Mouse (Mus musculus) hindbrain, embryonic 15.5 days (tissue): Measurements from ENCODE around the gene Cfap74. TPM values are rescaled to one million over a fixed set of nuclear protein-coding genes. Genes with fewer than 3 reads are reported as not detected.

Experiments used
- ATAC-seq: fragments of 200-750 bp; cut with Nextera tagmentation; 2 replicates; pipeline ENCODE4 v1.8.0; 2017; ENCODE audit warnings: low read depth, moderate number of reproducible peaks, moderate TSS enrichment; ENCODE audit not compliant: low FRiP score
- H3K27ac ChIP-seq: fragments of 300-500 bp; sonication (generic); replicated peaks from 2 replicates; pipeline ENCODE4 v1.5.1; 2015; ENCODE audit warnings: mild to moderate bottlenecking, inconsistent platforms
- H3K27me3 ChIP-seq: fragments of 300-500 bp; sonication (generic); 2 replicates; pipeline ENCODE4 v1.6.1; 2015; ENCODE audit warnings: control low read depth, inconsistent platforms
- H3K36me3 ChIP-seq: fragments of 300-500 bp; sonication (generic); 2 replicates; pipeline ENCODE4 v1.6.1; 2015; ENCODE audit warnings: control low read depth, inconsistent platforms
- H3K4me1 ChIP-seq: fragments of 300-500 bp; sonication (generic); replicated peaks from 2 replicates; pipeline ENCODE4 v1.6.1; 2015; ENCODE audit warnings: control low read depth, inconsistent platforms
- H3K4me2 ChIP-seq: fragments of 300-500 bp; sonication (generic); 2 replicates; pipeline ENCODE4 v1.6.1; 2015; ENCODE audit warnings: moderate library complexity, mild to moderate bottlenecking, inconsistent platforms
- H3K4me3 ChIP-seq: fragments of 300-500 bp; sonication (generic); 2 replicates; pipeline ENCODE4 v1.5.1; 2015; ENCODE audit warnings: mild to moderate bottlenecking, inconsistent platforms
- H3K9ac ChIP-seq: fragments of 300-500 bp; sonication (generic); 2 replicates; pipeline ENCODE4 v1.6.1; 2015; ENCODE audit warnings: inconsistent platforms
- H3K9me3 ChIP-seq: fragments of 300-500 bp; sonication (generic); 2 replicates; pipeline ENCODE4 v1.6.1; 2016; ENCODE audit warnings: control low read depth, inconsistent platforms
- WGBS: fragments of 180-500 bp; shearing (Covaris S2); methylation state at CpG from one replicate; pipeline ENCODE4 v1.1.7; 2015; 5-methylcytosine and 5-hydroxymethylcytosine counted together
- polyA plus RNA-seq: library from polyadenylated mRNA; unstranded; fragments of >200 nt; fragmentation: Nextera tagmentation; extraction: Ambion mirVana; gene quantifications from 2 replicates; pipeline ENCODE4 v1.2.1, GENCODE M21; 2015

The Cfap74 gene
- polyA plus RNA-seq, 1 experiment from 2014 or later, result 5.2 TPM

DNA sequence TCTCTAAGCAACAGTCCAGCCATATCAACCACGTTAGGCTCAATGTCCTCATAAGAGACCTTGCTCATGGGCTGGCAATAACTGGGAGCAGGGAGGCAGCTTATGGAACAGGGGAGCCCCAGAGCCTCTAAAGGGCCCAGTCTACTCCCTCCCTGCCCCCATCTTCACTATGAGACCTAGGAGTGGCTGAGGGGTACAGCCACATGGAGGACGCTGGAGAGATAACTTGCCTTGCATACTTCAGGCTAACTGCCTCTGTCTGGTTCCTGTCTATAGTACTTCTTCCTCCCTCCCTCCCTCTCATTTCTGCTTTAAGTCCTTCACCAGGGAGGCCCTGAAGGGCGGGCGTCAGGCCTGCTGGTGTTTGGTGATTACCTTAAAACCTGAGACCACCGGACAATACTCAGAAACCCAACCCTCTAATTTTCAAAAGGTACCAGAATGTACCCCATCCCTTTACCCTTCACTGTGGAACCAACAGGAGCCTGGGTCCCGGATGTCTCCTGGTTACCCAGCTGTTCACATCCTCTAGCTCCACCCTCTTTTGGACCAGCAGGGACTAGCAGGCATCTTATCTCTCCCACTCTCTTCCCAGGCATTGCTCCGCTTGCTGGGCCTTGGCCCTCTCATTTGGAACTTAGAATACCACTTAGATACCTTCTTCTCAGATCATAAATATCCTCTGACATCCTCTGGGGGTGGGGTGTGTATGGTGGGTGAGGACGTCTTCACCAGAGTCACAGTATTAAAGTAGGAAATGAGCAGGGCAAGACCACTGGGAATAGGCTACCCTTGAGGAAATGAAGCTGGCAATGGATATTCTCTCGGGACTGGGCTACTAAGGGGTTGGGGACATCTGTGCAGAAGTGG, 80.3 kb downstream of the Cfap74 start:
- Histone ChIP-seq H3K4me1 (peaks cover 38% of the 10 kb centered on the region), H3K9ac (no peak overlapping the region), H3K27ac (0 out of 2 replicates have a peak overlapping the region, but pooled peaks have one; percentile 43), H3K27me3 (no peaks in the 10 kb centered on the region), H3K4me2 (no peak overlapping the region), H3K4me3 (no peak overlapping the region), H3K36me3 (no peaks in the 10 kb centered on the region), H3K9me3 (no peaks in the 10 kb centered on the region)
- WGBS, result 79% methylated on average over 9 of the region's 9 CpGs
- ATAC-seq, result no peak

DNA sequence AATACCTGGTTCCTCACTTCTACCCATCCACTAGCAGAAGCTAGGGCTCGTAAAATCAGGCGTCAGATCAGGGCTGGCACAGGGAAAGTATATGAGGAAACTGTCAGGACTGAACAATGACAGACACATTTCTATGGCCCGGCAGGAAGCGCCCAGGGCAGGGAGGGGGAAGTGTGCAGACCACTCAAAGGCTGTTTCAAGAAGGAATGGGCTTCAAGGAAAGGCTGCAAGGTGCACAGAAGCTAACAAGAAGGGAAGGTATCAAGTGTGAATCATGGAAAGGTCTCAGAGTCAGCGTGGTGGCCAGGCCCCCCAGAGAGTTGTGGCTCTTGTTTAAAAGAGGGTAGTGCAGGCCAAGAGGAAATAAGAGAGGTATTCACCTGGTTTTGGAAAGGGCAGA, 81.5 kb downstream of the Cfap74 start:
- peak overlapping the region; percentile 66 for H3K4me2 ChIP-seq
- no peaks in the 10 kb centered on the region for H3K27me3 ChIP-seq
- H3K9ac ChIP-seq, result peak overlapping the region; percentile 100
- ATAC-seq, result no peak
- peaks cover 49% of the 10 kb centered on the region for H3K4me1 ChIP-seq
- H3K4me3 ChIP-seq, result peak overlapping the region; percentile 100
- H3K9me3 ChIP-seq, result no peaks in the 10 kb centered on the region
- peak overlapping the region; percentile 97 for H3K27ac ChIP-seq
- no peaks in the 10 kb centered on the region for H3K36me3 ChIP-seq
- WGBS, result 14% methylated on average over 5 of the region's 5 CpGs

DNA sequence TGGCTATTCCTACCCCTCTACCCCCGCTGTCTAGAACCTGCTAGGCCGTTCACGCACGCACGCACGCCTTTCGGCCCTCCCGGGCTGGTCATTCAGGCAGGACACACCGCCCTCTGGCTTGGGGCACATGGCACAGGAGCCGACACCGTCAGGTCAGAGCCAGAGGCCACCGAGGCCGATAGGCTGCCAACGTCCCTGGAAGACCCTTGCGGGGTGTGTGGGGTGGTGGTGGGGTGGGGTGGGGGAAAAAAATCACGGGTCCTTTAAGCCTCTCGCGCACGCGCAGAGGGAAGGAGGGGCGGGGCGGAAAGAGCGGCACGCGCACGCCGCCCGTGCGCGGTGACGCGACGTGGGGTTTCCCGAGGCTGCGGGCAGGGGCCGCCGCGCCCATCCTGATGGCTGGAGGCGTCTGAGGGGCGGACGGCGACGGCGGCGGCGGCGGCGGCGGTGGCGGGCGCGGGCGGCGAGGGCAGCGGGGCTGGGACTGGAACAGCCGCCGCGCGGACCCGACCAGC, 82.1 kb downstream of the Cfap74 start, which contains the start of gene Gnb1:
Gnb1 (plus strand) TSS at position 372 of the 515 bp plus-strand sequence.
- Histone ChIP-seq H3K36me3 (no peaks in the 10 kb centered on the region), H3K27me3 (no peaks in the 10 kb centered on the region), H3K27ac (peak within 1 kb of the TSS; percentile 97), H3K9ac (peak within 1 kb of the TSS; percentile 100), H3K4me1 (peaks cover 52% of the 10 kb centered on the region), H3K4me2 (peak within 1 kb of the TSS; percentile 85), H3K9me3 (no peaks in the 10 kb centered on the region), H3K4me3 (peak within 1 kb of the TSS; percentile 100)
- 0% methylated on average over 31 of the region's 60 CpGs for WGBS
- ATAC-seq, result peak; percentile 84

DNA sequence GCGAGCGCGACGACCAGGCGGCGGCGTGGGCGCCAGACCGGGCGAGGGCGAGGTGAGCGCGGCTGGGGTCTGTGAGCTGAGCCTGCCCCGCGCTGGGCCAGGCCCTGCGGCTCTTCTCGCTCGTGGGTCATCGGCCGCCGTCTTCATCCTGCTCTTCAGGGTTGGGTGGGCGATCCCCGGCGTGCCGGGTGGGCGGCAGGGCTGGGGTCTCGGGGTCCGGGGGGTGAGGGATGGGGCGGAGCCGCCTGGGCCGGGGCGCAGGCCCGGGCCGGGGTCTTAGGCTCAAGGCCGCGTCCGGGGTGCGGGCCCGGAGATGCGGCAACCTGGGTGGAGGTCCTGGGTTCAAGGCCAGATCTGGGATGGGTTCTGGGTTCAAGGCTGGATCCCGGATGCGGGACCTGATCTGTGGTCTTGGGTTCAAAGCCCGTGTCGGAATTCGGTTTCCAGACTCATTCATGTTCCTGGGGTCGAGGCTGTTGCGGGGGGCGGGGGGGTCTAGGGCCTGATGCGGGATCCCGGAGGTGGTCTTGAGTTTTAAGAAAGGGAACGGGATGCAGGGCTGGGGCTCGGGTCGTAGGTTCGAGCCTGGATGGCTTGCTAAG, 82.6 kb downstream of the Cfap74 start:
- peak overlapping the region; percentile 97 for H3K27ac ChIP-seq
- ATAC-seq, result peak; percentile 60
- H3K4me3 ChIP-seq, result peak overlapping the region; percentile 100
- H3K36me3 ChIP-seq, result no peaks in the 10 kb centered on the region
- peak overlapping the region; percentile 100 for H3K9ac ChIP-seq
- peak overlapping the region; percentile 85 for H3K4me2 ChIP-seq
- WGBS, result 0% methylated on average over 25 of the region's 54 CpGs
- H3K9me3 ChIP-seq, result no peaks in the 10 kb centered on the region
- H3K27me3 ChIP-seq, result no peaks in the 10 kb centered on the region
- peaks cover 55% of the 10 kb centered on the region for H3K4me1 ChIP-seq

DNA sequence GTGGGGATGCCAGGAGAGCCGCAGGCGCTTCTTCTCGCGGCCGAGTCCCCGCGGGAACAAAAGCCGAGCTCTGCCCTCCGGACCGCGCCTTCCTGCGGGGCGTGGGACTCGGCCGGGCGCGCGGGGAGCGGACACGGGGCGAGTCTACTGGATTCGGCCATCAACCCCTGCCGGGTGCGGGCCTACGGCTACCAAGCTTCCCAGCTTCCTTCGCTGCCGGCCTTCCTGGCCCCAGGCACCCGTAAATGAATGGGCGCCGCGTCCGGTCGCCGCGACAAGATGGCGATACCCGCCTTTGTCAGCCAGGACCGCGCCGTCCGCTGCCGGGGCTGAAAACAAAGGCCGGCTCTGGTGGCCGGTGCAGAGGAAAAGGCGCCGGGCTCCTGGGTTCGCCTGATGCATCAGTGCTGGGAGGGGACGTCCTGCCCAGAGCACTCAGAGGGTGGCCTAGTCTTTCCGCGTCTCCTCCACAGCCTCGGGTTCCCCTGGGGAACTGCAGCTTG, 83.2 kb downstream of the Cfap74 start:
- H3K27me3 ChIP-seq, result no peaks in the 10 kb centered on the region
- H3K4me2 ChIP-seq, result peak overlapping the region; percentile 85
- H3K9ac ChIP-seq, result peak overlapping the region; percentile 100
- WGBS, result under 1% methylated on average over 48 of the region's 51 CpGs
- ATAC-seq, result peak; percentile 21; the same call in 1 of the 2 replicates
- no peaks in the 10 kb centered on the region for H3K9me3 ChIP-seq
- H3K36me3 ChIP-seq, result no peaks in the 10 kb centered on the region
- peak overlapping the region; percentile 100 for H3K4me3 ChIP-seq
- peaks cover 55% of the 10 kb centered on the region for H3K4me1 ChIP-seq
- H3K27ac ChIP-seq, result peak overlapping the region; percentile 97

DNA sequence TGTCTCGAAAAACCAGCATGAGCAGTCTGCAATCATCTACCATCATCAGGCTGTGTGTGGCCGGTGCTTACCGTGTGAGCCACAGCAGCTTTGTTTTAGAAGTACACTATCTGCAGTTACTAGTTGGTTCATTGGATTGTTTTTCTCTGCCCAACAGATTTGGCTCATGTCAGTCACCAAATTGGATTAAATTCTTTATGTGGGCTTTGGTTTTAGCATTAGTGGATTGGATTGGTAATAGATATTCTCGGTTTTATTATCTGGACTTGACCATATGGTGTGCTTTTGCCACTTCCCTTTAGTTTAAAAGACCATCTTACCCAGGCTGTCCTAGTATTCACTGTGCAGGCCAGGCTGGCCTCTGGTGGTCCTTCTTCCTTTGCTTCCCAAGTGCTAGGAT, 85.9 kb downstream of the Cfap74 start:
- H3K9ac ChIP-seq, result no peak overlapping the region
- H3K4me3 ChIP-seq, result no peak overlapping the region
- no peak for ATAC-seq
- H3K9me3 ChIP-seq, result no peaks in the 10 kb centered on the region
- H3K36me3 ChIP-seq, result no peaks in the 10 kb centered on the region
- no peak overlapping the region for H3K27ac ChIP-seq
- WGBS, result 68% methylated on average over 4 of the region's 4 CpGs
- no peaks in the 10 kb centered on the region for H3K27me3 ChIP-seq
- H3K4me2 ChIP-seq, result peak overlapping the region; percentile 85; the same call in 1 of the 2 replicates
- peaks cover 43% of the 10 kb centered on the region for H3K4me1 ChIP-seq

DNA sequence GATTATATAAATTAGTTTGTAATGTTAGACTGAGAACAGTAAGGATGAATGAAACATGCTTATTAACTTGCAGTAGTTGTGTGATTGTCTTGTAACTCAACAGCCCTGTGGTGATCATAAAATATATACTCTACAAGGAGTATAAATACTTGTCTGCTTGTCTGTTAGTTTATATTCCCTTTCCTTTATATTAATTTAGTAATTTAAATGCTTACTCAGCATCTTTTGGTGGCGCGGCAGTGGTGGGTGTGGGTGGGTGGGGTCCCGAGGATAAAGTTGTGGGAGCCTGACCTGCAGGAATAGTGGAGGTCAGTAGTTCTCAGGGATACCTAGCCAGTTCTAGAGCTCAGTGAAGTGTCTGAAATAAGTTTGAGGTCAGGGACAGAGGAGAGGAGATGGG, 89.0 kb downstream of the Cfap74 start:
- H3K9ac ChIP-seq, result no peak overlapping the region
- no peak overlapping the region for H3K4me3 ChIP-seq
- no peaks in the 10 kb centered on the region for H3K9me3 ChIP-seq
- ATAC-seq, result no peak
- H3K27ac ChIP-seq, result no peak overlapping the region
- no peak overlapping the region for H3K4me2 ChIP-seq
- no peaks in the 10 kb centered on the region for H3K27me3 ChIP-seq
- WGBS, result 89% methylated on average over 3 of the region's 3 CpGs
- no peaks in the 10 kb centered on the region for H3K36me3 ChIP-seq
- peaks cover 37% of the 10 kb centered on the region for H3K4me1 ChIP-seq

DNA sequence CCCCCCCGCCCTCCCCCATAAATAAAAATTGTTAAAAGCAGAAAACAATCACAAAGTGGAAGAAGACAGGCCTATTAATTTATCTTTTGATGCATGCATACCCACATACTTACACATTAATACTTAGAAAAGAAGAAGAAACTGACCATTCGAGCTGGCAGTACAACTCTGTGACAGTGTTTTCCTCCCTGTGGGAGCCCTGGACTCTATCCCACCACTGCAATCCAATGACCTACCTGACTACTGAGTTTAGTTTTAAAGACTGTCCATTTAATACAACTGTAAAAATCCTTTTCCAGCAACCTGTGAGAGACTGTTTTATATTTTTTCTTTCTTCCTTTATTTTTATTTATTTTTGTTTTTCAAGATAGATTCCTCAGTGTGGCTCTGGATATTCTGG, 92.1 kb downstream of the Cfap74 start:
- Histone ChIP-seq H3K4me1 (peaks cover 20% of the 10 kb centered on the region), H3K36me3 (no peaks in the 10 kb centered on the region), H3K4me3 (no peak overlapping the region), H3K4me2 (no peak overlapping the region), H3K27me3 (no peaks in the 10 kb centered on the region), H3K9me3 (no peaks in the 10 kb centered on the region), H3K27ac (no peak overlapping the region), H3K9ac (no peak overlapping the region)
- no peak for ATAC-seq
- WGBS, result 67% methylated on average over 2 of the region's 2 CpGs

DNA sequence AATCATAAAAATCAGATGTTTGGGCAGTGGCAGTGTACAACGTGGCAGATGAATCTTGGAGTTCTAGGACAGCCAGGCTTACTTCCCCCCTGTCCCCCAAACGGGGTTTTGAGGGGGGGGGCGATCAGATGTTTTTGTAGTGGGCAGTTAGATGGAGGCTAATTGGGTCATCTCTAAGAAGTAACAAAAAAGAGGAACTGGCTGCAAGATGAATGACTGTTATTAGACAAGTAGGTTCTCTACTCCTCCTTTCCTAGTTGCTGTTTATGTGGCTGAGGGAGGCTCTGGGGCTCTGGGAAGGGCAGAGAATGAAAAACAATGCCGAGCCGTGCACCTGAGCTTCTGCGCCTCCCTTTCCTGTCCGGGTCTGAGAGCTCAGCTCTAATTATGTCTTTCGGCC, 96.1 kb downstream of the Cfap74 start:
- no peaks in the 10 kb centered on the region for H3K9me3 ChIP-seq
- no peak overlapping the region for H3K4me3 ChIP-seq
- no peaks in the 10 kb centered on the region for H3K27me3 ChIP-seq
- no peaks in the 10 kb centered on the region for H3K36me3 ChIP-seq
- H3K27ac ChIP-seq, result no peak overlapping the region
- H3K9ac ChIP-seq, result no peak overlapping the region
- H3K4me1 ChIP-seq, result peaks cover 20% of the 10 kb centered on the region
- ATAC-seq, result no peak
- whole genome bisulfite sequencing, result 74% methylated on average over 8 of the region's 8 CpGs
- H3K4me2 ChIP-seq, result no peak overlapping the region

DNA sequence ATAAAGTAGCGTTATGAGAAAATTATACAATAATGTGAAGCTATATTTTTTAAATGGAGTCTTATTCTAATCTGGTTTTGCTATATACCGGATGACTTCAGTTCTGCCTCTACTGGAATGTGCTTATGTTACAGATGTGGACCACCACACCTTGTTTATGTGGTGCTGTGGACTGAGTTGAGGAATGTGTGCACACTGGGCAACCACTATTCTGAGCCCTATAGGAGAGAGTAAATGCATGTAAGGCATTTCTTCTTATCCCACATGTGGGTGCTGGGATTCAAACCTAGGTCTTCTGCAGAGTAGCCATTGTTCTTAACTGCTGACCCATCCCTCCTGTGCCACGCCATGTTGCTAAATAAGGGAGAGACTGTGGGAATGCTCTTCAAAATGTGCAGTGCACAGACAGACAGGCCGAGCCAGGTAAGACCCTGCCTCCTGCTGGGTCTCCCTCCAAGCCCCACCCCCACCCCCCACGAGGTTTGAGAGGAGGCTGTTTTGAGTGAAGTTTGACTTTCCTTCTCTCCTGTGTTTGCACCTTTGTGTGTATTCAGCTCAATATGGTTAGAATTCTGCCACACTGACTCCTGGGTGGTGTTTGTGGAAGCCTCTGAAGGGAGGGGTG, 96.8 kb downstream of the Cfap74 start:
- Histone ChIP-seq H3K4me3 (no peak overlapping the region), H3K4me2 (no peak overlapping the region), H3K27ac (no peak overlapping the region), H3K9me3 (no peaks in the 10 kb centered on the region), H3K27me3 (no peaks in the 10 kb centered on the region), H3K9ac (no peak overlapping the region), H3K36me3 (no peaks in the 10 kb centered on the region), H3K4me1 (peaks cover 20% of the 10 kb centered on the region)
- ATAC-seq, result no peak
- WGBS, result 78% methylated on average over 5 of the region's 5 CpGs

DNA sequence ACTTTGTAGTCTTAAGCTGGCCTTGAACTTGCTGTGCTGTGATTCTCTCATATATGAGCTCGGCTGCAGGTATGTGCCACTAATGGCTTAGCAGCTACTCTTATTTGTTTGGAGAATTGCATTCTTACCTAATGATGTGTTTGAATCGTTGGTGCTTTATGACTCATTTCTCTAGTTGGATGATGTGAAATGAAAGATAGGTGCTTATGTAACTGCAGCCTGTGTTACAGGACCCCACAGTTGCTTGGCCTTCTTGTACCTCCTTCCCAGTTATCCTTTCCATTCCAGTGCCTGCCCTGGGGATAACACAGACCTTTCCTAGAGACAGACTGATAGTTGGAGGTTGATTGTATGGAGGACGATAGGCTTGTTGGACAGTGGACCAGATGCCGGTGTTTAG, 99.6 kb downstream of the Cfap74 start:
- 87% methylated on average over 4 of the region's 4 CpGs for WGBS
- Histone ChIP-seq H3K27ac (no peak overlapping the region), H3K9ac (no peak overlapping the region), H3K27me3 (no peaks in the 10 kb centered on the region), H3K4me1 (peaks cover 14% of the 10 kb centered on the region), H3K36me3 (no peaks in the 10 kb centered on the region), H3K4me3 (no peak overlapping the region), H3K9me3 (no peaks in the 10 kb centered on the region), H3K4me2 (no peak overlapping the region)
- ATAC-seq, result no peak

DNA sequence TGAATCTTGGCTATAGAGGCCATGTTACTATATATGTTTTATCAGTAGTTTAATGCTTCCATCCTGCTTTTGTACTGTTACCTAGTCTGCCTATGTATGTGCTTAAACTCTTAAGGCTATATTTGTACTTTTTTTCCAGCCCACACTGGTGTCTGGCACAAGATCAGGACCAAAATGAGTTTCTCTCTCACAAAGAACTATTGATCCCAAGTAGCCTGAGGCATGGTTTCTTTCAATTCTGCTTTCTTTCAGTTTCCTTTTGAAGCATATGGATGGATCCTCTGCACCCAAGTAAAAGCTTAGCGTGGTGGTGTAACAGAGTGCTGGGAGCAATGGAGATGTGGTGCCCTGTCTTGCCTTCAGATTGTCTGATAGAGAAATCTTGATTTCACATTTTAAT, 102.0 kb downstream of the Cfap74 start:
- 67% methylated on average over 1 of the region's 1 CpGs for WGBS
- no peaks in the 10 kb centered on the region for H3K36me3 ChIP-seq
- H3K9me3 ChIP-seq, result no peaks in the 10 kb centered on the region
- no peak overlapping the region for H3K4me3 ChIP-seq
- no peak overlapping the region for H3K4me2 ChIP-seq
- H3K4me1 ChIP-seq, result peaks cover 3% of the 10 kb centered on the region
- no peaks in the 10 kb centered on the region for H3K27me3 ChIP-seq
- no peak overlapping the region for H3K9ac ChIP-seq
- no peak overlapping the region for H3K27ac ChIP-seq
- no peak for ATAC-seq
